Mouse (Mus musculus) megakaryocyte-erythroid progenitor cell, adult 5-6 weeks (primary cell): ENCODE results near the gene Bcas3. TPM values are rescaled to one million over a fixed set of nuclear protein-coding genes. Genes with fewer than 3 reads are reported as not detected.
A peak's percentile ranks its signal among the peaks of the same experiment; 100 is the strongest.

ENCODE experiments used
- ATAC-seq: replicated peaks from 2 replicates; pipeline ENCODE4 v1.8.0; 2016; ENCODE audit warnings: mild to moderate bottlenecking, inconsistent platforms; ENCODE audit not compliant: severe bottlenecking, poor library complexity, low FRiP score, low TSS enrichment
- total RNA-seq, 2 experiments: library from RNA; stranded (forward) in 1 of 2; stranded (reverse) in 1 of 2; fragments of 200-1000, 215-1000 nt in 1 of 2; fragments of >200 nt in 1 of 2; fragmentation: Nextera tagmentation in 1 of 2; gene quantifications; 2 replicates each; pipeline ENCODE4 v1.2.3; 2014 to 2017

Bcas3 gene
- total RNA-seq, 2 experiments from 2014 or later, result 22.6 to 64.0 TPM

GRCm38 (mm10) chr11:85524186-85524585 lies 171.2 kb downstream of the Bcas3 start:
- ATAC-seq, result 0 out of 2 replicates have a peak, but pooled peaks have one; percentile 68

GRCm38 (mm10) chr11:85524841-85525500 lies 172.0 kb downstream of the Bcas3 start:
- no peak for ATAC-seq

- ATAC-seq, result no peak
These were observed 172.5 kb downstream of the Bcas3 start for GRCm38 (mm10) chr11:85525501-85525885.

GRCm38 (mm10) chr11:85525979-85526775 lies 173.2 kb downstream of the Bcas3 start:
- no peak for ATAC-seq

GRCm38 (mm10) chr11:85527261-85527660 lies 174.3 kb downstream of the Bcas3 start:
- no peak for ATAC-seq

- ATAC-seq, result peak; percentile 36
These were observed 176.7 kb downstream of the Bcas3 start for GRCm38 (mm10) chr11:85529531-85530285.

- no peak for ATAC-seq
These were observed 188.0 kb downstream of the Bcas3 start for GRCm38 (mm10) chr11:85540989-85541388.

- ATAC-seq, result no peak
These were observed 190.3 kb downstream of the Bcas3 start for GRCm38 (mm10) chr11:85543311-85543710.

- no peak for ATAC-seq
These were observed 192.6 kb downstream of the Bcas3 start for GRCm38 (mm10) chr11:85545602-85546001.

- ATAC-seq, result no peak
These were observed 195.0 kb downstream of the Bcas3 start for GRCm38 (mm10) chr11:85547966-85548365.

GRCm38 (mm10) chr11:85549651-85550050 lies 196.7 kb downstream of the Bcas3 start:
- ATAC-seq, result no peak

GRCm38 (mm10) chr11:85555066-85555465 lies 202.1 kb downstream of the Bcas3 start:
- ATAC-seq, result peak; percentile 65

GRCm38 (mm10) chr11:85555721-85556120 lies 202.8 kb downstream of the Bcas3 start:
- no peak for ATAC-seq

- no peak for ATAC-seq
These were observed 212.1 kb downstream of the Bcas3 start for GRCm38 (mm10) chr11:85565068-85565467.

GRCm38 (mm10) chr11:85571040-85571439 lies 218.1 kb downstream of the Bcas3 start:
- no peak for ATAC-seq

- no peak for ATAC-seq
These were observed 219.0 kb downstream of the Bcas3 start for GRCm38 (mm10) chr11:85571936-85572335.

- ATAC-seq, result no peak
These were observed 219.6 kb downstream of the Bcas3 start for GRCm38 (mm10) chr11:85572590-85572989.

- no peak for ATAC-seq
These were observed 221.5 kb downstream of the Bcas3 start for GRCm38 (mm10) chr11:85574496-85574895.

GRCm38 (mm10) chr11:85577816-85578645 lies 225.1 kb downstream of the Bcas3 start:
- no peak for ATAC-seq
